Mouse (Mus musculus) erythroblast, embryonic 14.5 days (primary cell): ENCODE measurements at regions not wholly inside any gene's neighbourhood (a gene's known extent, or its start where the extent isn't known, plus 50 kb on each side); places are given as distances from the start of the nearest gene placed in this dataset.

ENCODE experiments used
- GATA1 ChIP-seq: IDR thresholded peaks from 2 replicates; pipeline ENCODE4 v1.6.1; 2012; ENCODE audit warnings: low read length, inconsistent platforms, mixed read lengths
- TAL1 ChIP-seq: IDR thresholded peaks from 3 replicates; pipeline ENCODE4 v1.6.1; 2012; ENCODE audit warnings: low read length, inconsistent platforms, mixed read lengths

- no peak for TF ChIP-seq GATA1
- TF ChIP-seq TAL1, result no peak
Measured at GRCm38 (mm10) chr1:14506831-14507690, 1586.1 kb downstream of the 4930444P10Rik start.
